Mouse (Mus musculus): Measurements from ENCODE around the gene S100a6. TPM values are rescaled to one million over a fixed set of nuclear protein-coding genes. Genes with fewer than 3 reads are reported as not detected.

S100a6 gene
- polyA plus RNA-seq, 1 experiment from 2014 or later = 49.8 TPM

DNA sequence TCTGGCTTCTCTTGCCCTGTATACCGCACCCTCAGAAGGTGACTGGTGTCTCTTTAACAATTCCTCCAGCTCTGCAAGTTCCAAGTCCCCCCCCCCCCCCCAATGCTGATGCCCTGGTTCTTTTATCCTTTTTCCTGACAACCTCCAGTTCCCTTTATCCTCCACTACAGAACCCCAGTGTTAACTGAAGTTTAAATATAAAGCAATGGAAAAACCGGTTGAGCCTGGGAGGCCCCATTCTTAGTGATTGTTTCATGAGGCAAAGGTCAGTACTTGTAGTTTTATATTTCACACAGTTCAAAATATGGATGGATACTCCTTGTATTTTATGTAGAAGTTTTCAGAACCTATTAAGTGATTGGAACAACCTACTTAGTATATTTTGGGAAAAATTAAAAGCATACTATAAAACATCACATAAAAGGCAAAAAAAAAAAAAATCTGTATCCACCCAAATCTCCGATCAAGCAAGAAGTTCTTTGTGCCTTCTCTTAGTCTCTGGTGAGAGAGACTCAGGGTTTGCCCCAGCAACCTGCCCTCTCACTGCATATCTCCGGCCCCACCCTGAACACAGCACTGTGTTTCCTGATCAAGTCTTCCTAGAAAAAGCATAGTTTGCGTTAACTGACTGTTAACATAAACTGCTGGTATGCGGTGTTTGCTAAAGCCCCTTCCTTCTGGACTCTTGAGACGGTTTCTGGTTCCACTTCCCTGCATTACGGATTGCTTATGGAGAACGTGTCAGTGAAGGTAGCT lies 13.8 kb downstream of the S100a6 start:
- Histone ChIP-seq H3K4me2 (ENCODE audit: low read length) (no peak overlapping the region), H3K4me1 (ENCODE audit: control insufficient read depth in 2 of 2, insufficient read depth in 2 of 2, low read length in 2 of 2) (peaks cover 10 to 11% of the 10 kb centered on the region in 2 experiments), H3K9me3 (ENCODE audit: control insufficient read depth, low read length) (no peaks in the 10 kb centered on the region), H3K27me3 (ENCODE audit: control insufficient read depth, insufficient read depth, low read length) (no peaks in the 10 kb centered on the region), H3K27ac (replicated peaks in 1 of 2; ENCODE audit: control insufficient read depth in 1 of 2, insufficient read depth in 1 of 2, low read depth in 2 of 2, low read length in 2 of 2) (no peak overlapping the region), H3K4me3 (ENCODE audit: control insufficient read depth in 1 of 2, insufficient read depth in 1 of 2, low read depth in 1 of 2, low read length in 2 of 2) (no peak overlapping the region), H3K36me3 (ENCODE audit: control insufficient read depth, insufficient read depth, low read length) (no peaks in the 10 kb centered on the region), H3K9ac (ENCODE audit: low read length) (no peak overlapping the region)
- ATAC-seq (ENCODE audit: insufficient number of reproducible peaks, insufficient read depth, low FRiP score, low read depth) = no peak
- 67% methylated on average over 9 of the region's 9 CpGs for WGBS

DNA sequence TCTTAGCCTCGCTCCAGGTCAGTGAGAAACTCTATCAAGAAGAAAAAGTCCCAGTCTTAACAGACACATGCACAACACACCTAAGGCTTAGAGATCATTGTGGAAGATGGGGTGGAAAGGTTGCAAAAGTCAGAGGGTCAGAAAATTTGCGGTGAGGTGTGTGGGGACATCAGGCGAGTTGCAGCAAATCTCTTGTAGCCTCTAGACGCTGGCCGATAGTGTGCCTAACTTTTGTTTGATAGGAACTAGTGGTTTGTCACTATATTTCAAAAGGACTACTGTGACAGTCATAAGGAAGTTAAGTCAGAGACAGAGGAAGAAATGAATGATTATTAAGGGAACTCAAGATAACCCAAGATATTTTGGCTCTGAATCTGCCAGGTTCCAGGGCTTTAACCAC lies 14.7 kb downstream of the S100a6 start:
- no peak for ATAC-seq (ENCODE audit: insufficient number of reproducible peaks, insufficient read depth, low FRiP score, low read depth)
- no peaks in the 10 kb centered on the region for H3K27me3 ChIP-seq (ENCODE audit: control insufficient read depth, insufficient read depth, low read length)
- no peak overlapping the region for H3K9ac ChIP-seq (ENCODE audit: low read length)
- H3K4me2 ChIP-seq (ENCODE audit: low read length) = no peak overlapping the region
- no peaks in the 10 kb centered on the region for H3K9me3 ChIP-seq (ENCODE audit: control insufficient read depth, low read length)
- H3K4me1 ChIP-seq (ENCODE audit: control insufficient read depth in 2 of 2, insufficient read depth in 2 of 2, low read length in 2 of 2) = peaks cover 10 to 11% of the 10 kb centered on the region in 2 experiments
- no peak overlapping the region for H3K4me3 ChIP-seq (ENCODE audit: control insufficient read depth in 1 of 2, insufficient read depth in 1 of 2, low read depth in 1 of 2, low read length in 2 of 2)
- 88% methylated on average over 5 of the region's 5 CpGs for WGBS
- no peaks in the 10 kb centered on the region for H3K36me3 ChIP-seq (ENCODE audit: control insufficient read depth, insufficient read depth, low read length)
- H3K27ac ChIP-seq (replicated peaks in 1 of 2; ENCODE audit: control insufficient read depth in 1 of 2, insufficient read depth in 1 of 2, low read depth in 2 of 2, low read length in 2 of 2) = no peak overlapping the region

DNA sequence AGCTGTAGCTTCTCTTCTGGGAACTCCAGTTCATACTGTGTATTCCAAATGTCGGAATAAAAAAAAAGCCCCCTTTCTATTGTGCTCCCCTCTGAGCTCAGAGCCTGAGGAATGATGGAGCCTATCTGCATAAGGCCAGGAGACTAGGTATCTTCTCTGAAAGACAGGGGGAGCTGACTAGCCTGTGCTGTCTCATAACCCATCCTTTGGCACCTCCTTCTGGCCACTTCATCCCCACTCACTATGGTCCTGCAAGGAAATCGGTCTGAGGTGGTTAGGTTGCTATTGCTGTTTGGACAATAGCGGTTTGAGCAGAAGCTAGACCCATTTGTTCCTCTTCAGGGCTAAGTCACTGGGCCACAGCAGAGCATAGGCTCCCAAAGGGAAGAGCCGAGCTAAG lies 15.1 kb downstream of the S100a6 start:
- H3K27me3 ChIP-seq (ENCODE audit: control insufficient read depth, insufficient read depth, low read length) = no peaks in the 10 kb centered on the region
- peaks cover 10 to 11% of the 10 kb centered on the region in 2 experiments for H3K4me1 ChIP-seq (ENCODE audit: control insufficient read depth in 2 of 2, insufficient read depth in 2 of 2, low read length in 2 of 2)
- no peak for ATAC-seq (ENCODE audit: insufficient number of reproducible peaks, insufficient read depth, low FRiP score, low read depth)
- no peak overlapping the region for H3K27ac ChIP-seq (replicated peaks in 1 of 2; ENCODE audit: control insufficient read depth in 1 of 2, insufficient read depth in 1 of 2, low read depth in 2 of 2, low read length in 2 of 2)
- no peak overlapping the region for H3K9ac ChIP-seq (ENCODE audit: low read length)
- H3K9me3 ChIP-seq (ENCODE audit: control insufficient read depth, low read length) = no peaks in the 10 kb centered on the region
- no peak overlapping the region for H3K4me2 ChIP-seq (ENCODE audit: low read length)
- 51% methylated on average over 4 of the region's 4 CpGs for WGBS
- no peaks in the 10 kb centered on the region for H3K36me3 ChIP-seq (ENCODE audit: control insufficient read depth, insufficient read depth, low read length)
- no peak overlapping the region for H3K4me3 ChIP-seq (ENCODE audit: control insufficient read depth in 1 of 2, insufficient read depth in 1 of 2, low read depth in 1 of 2, low read length in 2 of 2)

DNA sequence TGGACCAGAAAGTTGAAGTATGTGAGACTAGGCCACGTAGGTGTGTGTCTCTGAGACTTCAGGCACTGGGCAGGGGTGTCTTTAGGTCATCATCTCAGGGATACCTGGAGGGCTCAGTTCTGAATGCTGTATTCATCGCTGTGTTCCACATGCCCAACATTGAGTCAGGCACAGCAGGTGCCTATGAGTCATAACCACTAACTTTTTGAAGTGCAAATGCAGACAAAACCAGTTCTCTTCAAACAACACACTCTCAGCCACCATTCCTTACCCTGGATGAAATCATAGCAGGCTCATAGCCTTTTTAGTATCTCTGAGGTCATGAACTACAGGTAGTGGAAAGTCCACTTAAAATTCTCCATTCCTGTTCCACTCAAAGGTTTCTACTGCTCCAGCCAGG lies 16.6 kb downstream of the S100a6 start:
- Histone ChIP-seq H3K4me2 (ENCODE audit: low read length) (no peak overlapping the region), H3K4me1 (ENCODE audit: control insufficient read depth in 2 of 2, insufficient read depth in 2 of 2, low read length in 2 of 2) (0 out of 4 replicates have a peak, but pooled peaks cover 0 to 2% of the 10 kb centered on the region in 2 experiments), H3K27me3 (ENCODE audit: control insufficient read depth, insufficient read depth, low read length) (no peaks in the 10 kb centered on the region), H3K4me3 (ENCODE audit: control insufficient read depth in 1 of 2, insufficient read depth in 1 of 2, low read depth in 1 of 2, low read length in 2 of 2) (no peak overlapping the region), H3K27ac (replicated peaks in 1 of 2; ENCODE audit: control insufficient read depth in 1 of 2, insufficient read depth in 1 of 2, low read depth in 2 of 2, low read length in 2 of 2) (no peak overlapping the region), H3K36me3 (ENCODE audit: control insufficient read depth, insufficient read depth, low read length) (no peaks in the 10 kb centered on the region), H3K9me3 (ENCODE audit: control insufficient read depth, low read length) (no peaks in the 10 kb centered on the region), H3K9ac (ENCODE audit: low read length) (no peak overlapping the region)
- ATAC-seq (ENCODE audit: insufficient number of reproducible peaks, insufficient read depth, low FRiP score, low read depth) = no peak
- WGBS = 75% methylated on average over 2 of the region's 2 CpGs

DNA sequence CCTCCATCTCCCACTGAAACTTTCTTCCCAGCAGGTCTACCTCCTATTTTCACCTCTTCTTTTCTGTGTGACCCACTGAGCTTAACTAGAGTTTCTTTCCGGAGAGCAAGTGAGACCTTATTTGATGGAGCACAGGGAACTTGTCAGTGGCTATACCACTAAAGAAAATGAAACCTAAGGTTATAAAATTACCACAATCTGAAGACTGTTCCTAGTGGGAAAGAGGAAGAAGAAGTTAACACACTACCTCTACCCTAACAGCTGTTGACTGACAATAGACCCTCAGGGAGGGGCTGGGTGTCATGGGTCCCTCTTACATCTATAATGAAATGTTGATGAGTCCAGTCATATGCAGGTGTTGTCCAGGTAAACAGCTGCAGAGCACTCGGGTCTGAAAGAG lies 19.3 kb downstream of the S100a6 start:
- H3K4me2 ChIP-seq (ENCODE audit: low read length) = no peak overlapping the region
- H3K9ac ChIP-seq (ENCODE audit: low read length) = no peak overlapping the region
- no peaks in the 10 kb centered on the region for H3K4me1 ChIP-seq (ENCODE audit: control insufficient read depth in 2 of 2, insufficient read depth in 2 of 2, low read length in 2 of 2)
- no peak for ATAC-seq (ENCODE audit: insufficient number of reproducible peaks, insufficient read depth, low FRiP score, low read depth)
- no peak overlapping the region for H3K4me3 ChIP-seq (ENCODE audit: control insufficient read depth in 1 of 2, insufficient read depth in 1 of 2, low read depth in 1 of 2, low read length in 2 of 2)
- WGBS = 77% methylated on average over 2 of the region's 2 CpGs
- no peaks in the 10 kb centered on the region for H3K9me3 ChIP-seq (ENCODE audit: control insufficient read depth, low read length)
- no peaks in the 10 kb centered on the region for H3K27me3 ChIP-seq (ENCODE audit: control insufficient read depth, insufficient read depth, low read length)
- no peaks in the 10 kb centered on the region for H3K36me3 ChIP-seq (ENCODE audit: control insufficient read depth, insufficient read depth, low read length)
- no peak overlapping the region for H3K27ac ChIP-seq (replicated peaks in 1 of 2; ENCODE audit: control insufficient read depth in 1 of 2, insufficient read depth in 1 of 2, low read depth in 2 of 2, low read length in 2 of 2)

DNA sequence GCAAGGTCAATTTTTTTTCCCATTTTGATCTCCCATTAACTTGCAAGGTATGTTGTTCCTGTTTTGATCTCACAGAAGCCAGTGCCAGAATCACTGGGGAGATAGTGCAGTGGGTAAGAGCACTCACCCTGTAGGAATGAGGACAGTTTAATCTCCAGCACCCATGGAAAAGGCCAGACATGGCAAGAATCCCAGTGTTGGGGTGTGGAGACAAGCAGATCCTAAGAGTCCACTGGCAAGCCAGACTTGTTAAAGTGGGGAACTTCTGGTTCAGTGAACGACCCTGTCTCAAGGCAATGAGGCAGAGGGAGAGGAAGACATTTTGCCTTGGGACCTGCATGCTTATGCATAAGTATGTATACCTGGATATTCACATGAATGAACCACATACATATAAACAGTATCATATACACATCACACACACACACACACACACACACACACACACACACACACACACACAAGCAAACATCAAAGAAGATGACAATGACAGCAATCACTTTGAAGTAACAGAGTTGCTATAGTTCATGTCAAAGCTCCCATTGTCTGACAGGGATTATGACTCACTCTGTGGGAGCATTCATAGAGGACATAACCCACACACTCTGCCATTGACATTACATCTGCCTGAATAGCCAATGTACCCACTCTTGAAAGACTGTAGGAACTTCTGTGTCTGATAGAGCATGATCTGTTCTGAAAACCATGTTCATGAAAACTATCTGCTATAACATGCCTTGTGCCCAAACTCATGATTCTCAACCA lies 26.0 kb downstream of the S100a6 start:
- Histone ChIP-seq H3K36me3 (ENCODE audit: control insufficient read depth, insufficient read depth, low read length) (no peaks in the 10 kb centered on the region), H3K4me3 (ENCODE audit: control insufficient read depth in 1 of 2, insufficient read depth in 1 of 2, low read depth in 1 of 2, low read length in 2 of 2) (no peak overlapping the region), H3K4me2 (ENCODE audit: low read length) (no peak overlapping the region), H3K9ac (ENCODE audit: low read length) (no peak overlapping the region), H3K9me3 (ENCODE audit: control insufficient read depth, low read length) (no peaks in the 10 kb centered on the region), H3K27me3 (ENCODE audit: control insufficient read depth, insufficient read depth, low read length) (no peaks in the 10 kb centered on the region), H3K4me1 (ENCODE audit: control insufficient read depth in 2 of 2, insufficient read depth in 2 of 2, low read length in 2 of 2) (no peaks in the 10 kb centered on the region), H3K27ac (replicated peaks in 1 of 2; ENCODE audit: control insufficient read depth in 1 of 2, insufficient read depth in 1 of 2, low read depth in 2 of 2, low read length in 2 of 2) (no peak overlapping the region)
- WGBS = 32% methylated on average over 1 of the region's 1 CpGs
- ATAC-seq (ENCODE audit: insufficient number of reproducible peaks, insufficient read depth, low FRiP score, low read depth) = no peak

DNA sequence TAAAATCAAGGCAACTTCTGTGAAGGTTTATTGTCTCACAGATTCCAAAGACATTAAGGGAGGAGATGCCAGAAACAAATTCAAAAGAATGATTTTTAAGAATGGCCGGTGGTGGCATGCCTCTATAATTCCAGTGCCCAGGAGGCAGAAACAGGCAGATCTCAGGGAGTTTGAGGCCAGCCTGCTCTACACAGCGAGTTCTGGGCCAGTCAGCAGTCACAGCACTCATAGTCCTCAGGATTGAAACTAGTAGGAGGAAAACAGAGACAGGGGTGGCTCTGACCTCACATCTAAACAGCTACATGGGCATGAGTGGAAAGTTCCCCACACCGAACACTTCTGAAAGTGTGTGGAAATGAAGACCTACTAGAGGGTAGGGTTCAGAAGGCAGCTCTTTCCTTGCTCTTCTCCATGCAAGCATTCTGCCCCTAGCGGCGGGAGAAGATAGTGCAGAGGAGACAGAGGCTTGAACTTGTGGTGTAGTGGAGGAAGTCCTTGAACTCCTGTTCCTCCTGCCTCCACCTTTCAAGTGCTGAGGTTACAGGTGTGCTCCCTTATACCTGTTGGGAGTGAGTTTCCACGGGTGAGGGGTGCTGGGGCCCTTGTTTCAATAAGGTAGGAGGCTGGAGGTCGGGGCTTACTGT lies 27.0 kb downstream of the S100a6 start:
- no peaks in the 10 kb centered on the region for H3K27me3 ChIP-seq (ENCODE audit: control insufficient read depth, insufficient read depth, low read length)
- ATAC-seq (ENCODE audit: insufficient number of reproducible peaks, insufficient read depth, low FRiP score, low read depth) = no peak
- 46% methylated on average over 7 of the region's 7 CpGs for WGBS
- no peak overlapping the region for H3K4me2 ChIP-seq (ENCODE audit: low read length)
- H3K9me3 ChIP-seq (ENCODE audit: control insufficient read depth, low read length) = no peaks in the 10 kb centered on the region
- H3K36me3 ChIP-seq (ENCODE audit: control insufficient read depth, insufficient read depth, low read length) = no peaks in the 10 kb centered on the region
- no peaks in the 10 kb centered on the region for H3K4me1 ChIP-seq (ENCODE audit: control insufficient read depth in 2 of 2, insufficient read depth in 2 of 2, low read length in 2 of 2)
- no peak overlapping the region for H3K9ac ChIP-seq (ENCODE audit: low read length)
- no peak overlapping the region for H3K4me3 ChIP-seq (ENCODE audit: control insufficient read depth in 1 of 2, insufficient read depth in 1 of 2, low read depth in 1 of 2, low read length in 2 of 2)
- no peak overlapping the region for H3K27ac ChIP-seq (replicated peaks in 1 of 2; ENCODE audit: control insufficient read depth in 1 of 2, insufficient read depth in 1 of 2, low read depth in 2 of 2, low read length in 2 of 2)

Data from heart, embryonic 14.5 days (tissue).